Mouse (Mus musculus) liver, embryonic 12.5 days (tissue): ENCODE measurements around the gene Nectin4. TPM values are rescaled to one million over a fixed set of nuclear protein-coding genes. Genes with fewer than 3 reads are reported as not detected.
"Not testable (repeated sequence)": the region's sequence is repeated elsewhere in the genome, so short reads cannot be mapped to it uniquely, and the experiment has no call there.

Source experiments
- ATAC-seq: fragments of 200-750 bp; cut with Nextera tagmentation; 2 replicates; pipeline ENCODE4 v1.8.0; 2017; ENCODE audit warnings: moderate number of reproducible peaks, mild to moderate bottlenecking, moderate library complexity
- H3K27ac ChIP-seq: fragments of 300-500 bp; sonication (generic); 2 replicates; pipeline ENCODE4 v1.5.1; 2016; ENCODE audit warnings: mild to moderate bottlenecking
- H3K27me3 ChIP-seq: fragments of 300-500 bp; sonication (generic); replicated peaks from 2 replicates; pipeline ENCODE4 v1.6.1; 2016; ENCODE audit warnings: mild to moderate bottlenecking, moderate library complexity
- H3K36me3 ChIP-seq: fragments of 300-500 bp; sonication (generic); 2 replicates; pipeline ENCODE4 v1.6.1; 2016; ENCODE audit warnings: mild to moderate bottlenecking, moderate library complexity
- H3K4me1 ChIP-seq: fragments of 300-500 bp; sonication (generic); 2 replicates; pipeline ENCODE4 v1.6.1; 2016
- H3K4me2 ChIP-seq: fragments of 300-500 bp; sonication (generic); 2 replicates; pipeline ENCODE4 v1.6.1; 2016; ENCODE audit warnings: mild to moderate bottlenecking, moderate library complexity
- H3K4me3 ChIP-seq: fragments of 300-500 bp; sonication (generic); 2 replicates; pipeline ENCODE4 v1.5.1; 2016; ENCODE audit warnings: mild to moderate bottlenecking, moderate library complexity
- H3K9ac ChIP-seq: fragments of 300-500 bp; sonication (generic); 2 replicates; pipeline ENCODE4 v1.6.1; 2016; ENCODE audit warnings: mild to moderate bottlenecking, moderate library complexity
- H3K9me3 ChIP-seq: fragments of 300-500 bp; sonication (generic); replicated peaks from 2 replicates; pipeline ENCODE4 v1.6.1; 2016; ENCODE audit warnings: mild to moderate bottlenecking, moderate library complexity
- WGBS: fragments of 180-500 bp; shearing (Covaris S2); methylation state at CpG from one replicate; pipeline ENCODE4 v1.1.7; 2016; ENCODE audit not compliant: insufficient replicate concordance; 5-methylcytosine and 5-hydroxymethylcytosine counted together
- polyA plus RNA-seq: library from polyadenylated mRNA; unstranded; fragments of >200 nt; fragmentation: Nextera tagmentation; extraction: Ambion mirVana; gene quantifications from 2 replicates; pipeline ENCODE4 v1.2.1, GENCODE M21; 2016

Gene Nectin4
- polyA plus RNA-seq, result 0.06 and 0.13 TPM in 2 replicates

DNA sequence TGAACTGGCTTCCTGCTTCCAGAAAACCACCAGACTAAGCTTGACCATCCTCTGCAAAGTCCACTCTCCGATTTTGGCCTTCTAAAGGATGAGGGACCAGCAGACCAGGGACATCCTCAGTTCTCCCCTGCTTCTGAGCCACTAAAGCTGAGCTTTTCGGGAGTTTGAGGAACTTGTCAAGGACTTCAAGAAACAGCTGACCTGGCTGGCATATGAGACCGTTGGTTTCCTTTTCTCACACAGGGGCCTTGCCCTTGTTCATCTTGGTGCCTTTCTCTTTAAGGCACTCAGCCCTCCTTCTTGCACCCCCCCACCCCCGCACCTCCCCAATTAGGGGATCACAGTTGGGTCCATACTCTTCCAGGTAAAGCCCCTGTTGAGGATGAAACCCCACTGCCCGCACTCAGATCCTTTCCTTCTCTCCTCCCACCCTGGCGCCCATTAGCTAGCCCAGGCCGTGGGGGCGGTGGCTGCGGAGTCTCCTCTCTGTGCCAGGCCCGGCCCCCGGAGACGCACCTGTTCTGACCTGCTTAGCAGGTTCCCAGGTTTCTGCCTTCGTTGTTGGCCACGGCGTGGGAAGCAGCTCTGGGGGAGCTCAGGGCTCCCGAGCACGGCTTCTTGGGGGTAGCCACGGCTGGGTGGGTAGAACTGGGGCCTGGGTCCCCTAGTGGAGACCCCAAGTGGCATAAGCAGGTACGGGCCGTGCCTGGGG is at the start of gene Nectin4:
Nectin4 (plus strand) TSS at position 255 of the 712 bp plus-strand sequence.
- Histone ChIP-seq H3K9me3 (no peaks in the 10 kb centered on the region), H3K27ac (no peak within 1 kb of the TSS), H3K4me3 (no peak within 1 kb of the TSS), H3K36me3 (no peaks in the 10 kb centered on the region), H3K9ac (no peak within 1 kb of the TSS), H3K27me3 (peaks cover 32% of the 10 kb centered on the region), H3K4me1 (peaks cover 8% of the 10 kb centered on the region), H3K4me2 (peak within 1 kb of the TSS; percentile 14; the same call in 1 of the 2 replicates)
- WGBS, result 39% methylated on average over 20 of the region's 20 CpGs
- no peak for ATAC-seq

DNA sequence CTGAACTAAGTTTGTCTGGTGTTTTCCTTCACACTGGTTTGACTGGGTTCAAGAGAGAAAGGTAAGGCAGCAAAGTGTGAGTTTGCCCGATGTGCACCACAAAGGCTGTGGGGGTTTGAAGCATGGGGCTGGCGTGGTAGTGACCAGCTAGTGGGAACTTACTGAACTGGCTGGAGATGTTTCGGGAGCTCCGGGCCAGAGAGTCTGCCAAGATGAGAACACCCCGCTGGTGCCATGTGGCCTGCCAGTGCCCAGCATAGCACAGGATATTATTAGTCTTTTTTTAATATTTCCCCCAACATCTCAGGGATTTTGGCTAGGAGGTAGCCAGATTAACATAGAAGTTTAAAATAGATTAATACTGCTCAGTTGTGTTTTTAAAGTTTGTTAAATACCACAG is 49.7 kb upstream of the Nectin4 start:
- Histone ChIP-seq H3K27me3 (no peaks in the 10 kb centered on the region), H3K4me1 (peaks cover 6% of the 10 kb centered on the region), H3K27ac (no peak overlapping the region), H3K36me3 (peaks cover 9% of the 10 kb centered on the region; the same call in 1 of the 2 replicates), H3K4me3 (no peak overlapping the region), H3K9ac (no peak overlapping the region), H3K4me2 (no peak overlapping the region), H3K9me3 (no peaks in the 10 kb centered on the region)
- 46% methylated on average over 5 of the region's 5 CpGs for WGBS
- ATAC-seq, result no peak

GRCm38 (mm10) chr1:171321415-171321814 is 48.5 kb upstream of the Nectin4 start:
- no peak overlapping the region for H3K27ac ChIP-seq
- H3K27me3 ChIP-seq, result no peaks in the 10 kb centered on the region
- H3K9me3 ChIP-seq, result no peaks in the 10 kb centered on the region
- no peak overlapping the region for H3K4me3 ChIP-seq
- H3K4me2 ChIP-seq, result no peak overlapping the region
- peaks cover 19% of the 10 kb centered on the region; the same call in 1 of the 2 replicates for H3K36me3 ChIP-seq
- no peak for ATAC-seq
- peaks cover 16% of the 10 kb centered on the region for H3K4me1 ChIP-seq
- H3K9ac ChIP-seq, result no peak overlapping the region

- no peak overlapping the region for H3K4me2 ChIP-seq
- peak overlapping the region; percentile 45 for H3K27ac ChIP-seq
- no peaks in the 10 kb centered on the region for H3K9me3 ChIP-seq
- 67% methylated on average over 1 of the region's 1 CpGs for WGBS
- H3K4me3 ChIP-seq, result no peak overlapping the region
- peak overlapping the region; percentile 31; the same call in 1 of the 2 replicates for H3K9ac ChIP-seq
- H3K4me1 ChIP-seq, result peaks cover 21% of the 10 kb centered on the region
- peaks cover 19% of the 10 kb centered on the region; the same call in 1 of the 2 replicates for H3K36me3 ChIP-seq
- no peaks in the 10 kb centered on the region for H3K27me3 ChIP-seq
- no peak for ATAC-seq
These were observed 47.9 kb upstream of the Nectin4 start for GRCm38 (mm10) chr1:171322012-171322411.

GRCm38 (mm10) chr1:171325571-171325970 is 44.3 kb upstream of the Nectin4 start:
- no peaks in the 10 kb centered on the region for H3K9me3 ChIP-seq
- H3K36me3 ChIP-seq, result peaks cover 19% of the 10 kb centered on the region; the same call in 1 of the 2 replicates
- H3K27me3 ChIP-seq, result no peaks in the 10 kb centered on the region
- H3K4me2 ChIP-seq, result no peak overlapping the region
- no peak overlapping the region for H3K27ac ChIP-seq
- 84% methylated on average over 2 of the region's 2 CpGs for WGBS
- ATAC-seq, result no peak
- H3K4me3 ChIP-seq, result no peak overlapping the region
- peaks cover 44% of the 10 kb centered on the region for H3K4me1 ChIP-seq
- no peak overlapping the region for H3K9ac ChIP-seq

DNA sequence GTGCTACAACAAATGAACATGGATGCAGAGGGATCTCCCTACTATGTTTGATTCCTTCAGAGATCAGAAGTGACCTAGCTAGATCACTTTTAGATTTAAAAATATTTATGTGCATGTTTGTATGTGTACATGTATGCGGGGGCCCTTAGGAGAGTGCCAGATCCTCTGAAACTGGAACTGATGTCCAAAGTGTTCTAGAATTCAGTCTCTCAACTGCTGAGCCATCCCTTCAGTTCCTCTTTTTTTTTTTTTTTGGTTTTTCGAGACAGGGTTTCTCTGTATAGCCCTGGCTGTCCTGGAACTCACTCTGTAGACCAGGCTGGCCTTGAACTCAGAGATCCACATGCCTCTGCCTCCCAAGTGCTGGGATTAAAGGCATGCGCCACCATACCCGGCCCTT is 43.3 kb upstream of the Nectin4 start:
- H3K4me2 ChIP-seq, result peak overlapping the region; percentile 90
- not testable (repeated sequence) for H3K27ac ChIP-seq, H3K9me3 ChIP-seq, H3K4me3 ChIP-seq, H3K27me3 ChIP-seq, ATAC-seq
- H3K9ac ChIP-seq, result peak overlapping the region; percentile 12; the same call in 1 of the 2 replicates
- WGBS, result 48% methylated on average over 4 of the region's 4 CpGs
- H3K4me1 ChIP-seq, result peaks cover 53% of the 10 kb centered on the region
- H3K36me3 ChIP-seq, result peaks cover 19% of the 10 kb centered on the region; the same call in 1 of the 2 replicates

GRCm38 (mm10) chr1:171328244-171328643 is 41.7 kb upstream of the Nectin4 start:
- peaks cover 27% of the 10 kb centered on the region for H3K36me3 ChIP-seq
- H3K4me3 ChIP-seq, result peak overlapping the region; percentile 88
- peak overlapping the region; percentile 90 for H3K4me2 ChIP-seq
- no peaks in the 10 kb centered on the region for H3K9me3 ChIP-seq
- H3K27ac ChIP-seq, result peak overlapping the region; percentile 94
- ATAC-seq, result no peak
- peaks cover 51% of the 10 kb centered on the region for H3K4me1 ChIP-seq
- H3K27me3 ChIP-seq, result no peaks in the 10 kb centered on the region
- H3K9ac ChIP-seq, result peak overlapping the region; percentile 97
- WGBS, result 27% methylated on average over 9 of the region's 9 CpGs

DNA sequence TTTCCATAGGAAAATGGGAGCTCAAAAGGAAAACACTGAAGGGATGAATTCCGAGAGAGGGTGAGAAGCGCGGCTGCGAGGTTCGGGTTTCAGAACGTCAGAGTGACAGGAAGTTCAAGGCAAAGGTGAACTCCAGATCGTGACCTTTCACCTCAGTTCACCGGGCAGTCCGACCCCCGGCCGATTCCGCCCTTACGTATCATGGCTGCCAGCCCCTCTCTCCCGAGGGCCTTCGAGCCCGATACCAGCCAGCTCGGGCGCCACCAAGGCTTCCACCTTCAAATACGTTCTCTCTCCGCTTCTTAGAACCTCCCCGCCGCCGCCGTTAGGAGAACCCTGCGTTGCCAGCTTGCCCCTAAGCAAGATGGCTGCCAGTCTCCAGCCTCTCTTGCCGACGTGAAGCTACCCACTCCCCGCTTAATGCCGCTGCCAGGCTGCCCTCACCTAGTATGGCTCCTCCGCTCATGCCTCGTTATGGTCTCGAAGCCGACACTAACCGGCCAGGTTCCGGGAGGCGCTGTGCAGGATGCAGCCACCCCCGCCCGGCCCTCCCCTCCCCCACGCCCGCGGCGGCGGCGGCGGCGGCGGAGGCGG is 41.0 kb upstream of the Nectin4 start, which contains the start of gene Dedd:
Dedd (plus strand) TSS at position 307 of the 594 bp plus-strand sequence.
- H3K4me3 ChIP-seq, result peak within 1 kb of the TSS; percentile 88
- peak; percentile 86 for ATAC-seq
- peak within 1 kb of the TSS; percentile 90 for H3K4me2 ChIP-seq
- H3K27me3 ChIP-seq, result no peaks in the 10 kb centered on the region
- under 1% methylated on average over 36 of the region's 48 CpGs for WGBS
- H3K4me1 ChIP-seq, result peaks cover 51% of the 10 kb centered on the region
- H3K27ac ChIP-seq, result peak within 1 kb of the TSS; percentile 94
- peak within 1 kb of the TSS; percentile 97 for H3K9ac ChIP-seq
- H3K9me3 ChIP-seq, result no peaks in the 10 kb centered on the region
- H3K36me3 ChIP-seq, result peaks cover 30% of the 10 kb centered on the region

DNA sequence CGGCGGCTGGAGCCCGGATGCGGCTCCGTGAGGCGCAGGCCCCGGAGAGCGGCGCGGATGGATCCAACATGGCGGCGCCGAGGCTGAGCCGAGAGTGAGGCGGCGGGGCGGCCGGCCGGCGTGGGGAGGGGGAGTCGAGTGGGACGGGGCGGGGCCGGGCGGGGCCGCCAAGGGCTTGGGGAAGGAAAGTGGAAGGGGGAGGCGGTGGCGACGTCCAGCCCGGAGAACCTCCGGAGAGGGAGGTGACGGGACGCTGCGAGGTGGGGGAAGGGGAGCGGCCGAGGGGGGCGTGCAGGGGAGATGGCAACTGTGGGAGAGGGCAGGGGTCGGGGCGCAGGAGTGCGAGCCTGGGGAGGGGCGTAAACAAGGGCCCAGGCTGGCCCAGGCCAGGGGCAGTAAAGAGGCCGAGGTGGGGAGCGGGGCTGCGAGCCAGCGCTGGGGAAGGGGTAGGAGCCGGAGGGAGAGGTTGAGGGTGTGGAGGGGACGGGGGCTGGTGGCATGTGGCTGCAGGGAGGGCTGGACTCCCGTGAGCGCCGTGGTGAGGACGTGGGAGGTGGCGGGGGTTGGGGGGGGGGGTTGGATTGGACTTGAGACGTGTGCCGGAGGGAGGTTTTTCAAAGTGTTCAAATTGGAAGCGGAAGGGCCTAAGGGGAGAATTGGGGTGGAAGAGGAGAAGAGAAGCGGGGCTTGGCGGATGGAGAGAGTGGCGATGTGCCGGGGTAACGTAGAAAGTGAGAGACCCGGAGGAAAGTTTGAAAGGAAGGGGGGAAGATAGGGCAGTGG is 40.3 kb upstream of the Nectin4 start:
- peak overlapping the region; percentile 97 for H3K9ac ChIP-seq
- ATAC-seq, result peak; percentile 75
- 2% methylated on average over 50 of the region's 61 CpGs for WGBS
- no peaks in the 10 kb centered on the region for H3K27me3 ChIP-seq
- peak overlapping the region; percentile 90 for H3K4me2 ChIP-seq
- no peaks in the 10 kb centered on the region for H3K9me3 ChIP-seq
- peak overlapping the region; percentile 88 for H3K4me3 ChIP-seq
- peaks cover 35% of the 10 kb centered on the region for H3K36me3 ChIP-seq
- peaks cover 54% of the 10 kb centered on the region for H3K4me1 ChIP-seq
- peak overlapping the region; percentile 94 for H3K27ac ChIP-seq

GRCm38 (mm10) chr1:171330216-171330560 is 39.7 kb upstream of the Nectin4 start:
- ATAC-seq, result no peak
- Histone ChIP-seq H3K4me2 (peak overlapping the region; percentile 90), H3K27ac (peak overlapping the region; percentile 94), H3K4me1 (peaks cover 58% of the 10 kb centered on the region), H3K36me3 (peaks cover 34% of the 10 kb centered on the region), H3K9ac (peak overlapping the region; percentile 97), H3K4me3 (peak overlapping the region; percentile 88), H3K27me3 (no peaks in the 10 kb centered on the region), H3K9me3 (no peaks in the 10 kb centered on the region)
- 3% methylated on average over 4 of the region's 4 CpGs for WGBS

GRCm38 (mm10) chr1:171342262-171343207 is 27.4 kb upstream of the Nectin4 start:
- ATAC-seq, result no peak
- Histone ChIP-seq H3K4me1 (peaks cover 25% of the 10 kb centered on the region), H3K9ac (no peak overlapping the region), H3K9me3 (no peaks in the 10 kb centered on the region; the same call in 1 of the 2 replicates), H3K27me3 (no peaks in the 10 kb centered on the region), H3K4me2 (no peak overlapping the region), H3K27ac (no peak overlapping the region), H3K4me3 (no peak overlapping the region), H3K36me3 (peaks cover 68% of the 10 kb centered on the region)
- WGBS, result 88% methylated on average over 16 of the region's 16 CpGs
